Mouse (Mus musculus) liver, embryonic 12.5 days (tissue): ENCODE results near the gene Clip2. TPM values are rescaled to one million over a fixed set of nuclear protein-coding genes. Genes with fewer than 3 reads are reported as not detected.
A peak's percentile ranks its signal among the peaks of the same experiment; 100 is the strongest.

Experiments
- ATAC-seq: fragments of 200-750 bp; cut with Nextera tagmentation; 2 replicates; pipeline ENCODE4 v1.8.0; 2017; ENCODE audit warnings: moderate number of reproducible peaks, mild to moderate bottlenecking, moderate library complexity
- H3K27ac ChIP-seq: fragments of 300-500 bp; sonication (generic); 2 replicates; pipeline ENCODE4 v1.5.1; 2016; ENCODE audit warnings: mild to moderate bottlenecking
- H3K27me3 ChIP-seq: fragments of 300-500 bp; sonication (generic); replicated peaks from 2 replicates; pipeline ENCODE4 v1.6.1; 2016; ENCODE audit warnings: mild to moderate bottlenecking, moderate library complexity
- H3K36me3 ChIP-seq: fragments of 300-500 bp; sonication (generic); 2 replicates; pipeline ENCODE4 v1.6.1; 2016; ENCODE audit warnings: mild to moderate bottlenecking, moderate library complexity
- H3K4me1 ChIP-seq: fragments of 300-500 bp; sonication (generic); 2 replicates; pipeline ENCODE4 v1.6.1; 2016
- H3K4me2 ChIP-seq: fragments of 300-500 bp; sonication (generic); 2 replicates; pipeline ENCODE4 v1.6.1; 2016; ENCODE audit warnings: mild to moderate bottlenecking, moderate library complexity
- H3K4me3 ChIP-seq: fragments of 300-500 bp; sonication (generic); 2 replicates; pipeline ENCODE4 v1.5.1; 2016; ENCODE audit warnings: mild to moderate bottlenecking, moderate library complexity
- H3K9ac ChIP-seq: fragments of 300-500 bp; sonication (generic); 2 replicates; pipeline ENCODE4 v1.6.1; 2016; ENCODE audit warnings: mild to moderate bottlenecking, moderate library complexity
- H3K9me3 ChIP-seq: fragments of 300-500 bp; sonication (generic); replicated peaks from 2 replicates; pipeline ENCODE4 v1.6.1; 2016; ENCODE audit warnings: mild to moderate bottlenecking, moderate library complexity
- WGBS: fragments of 180-500 bp; shearing (Covaris S2); methylation state at CpG from one replicate; pipeline ENCODE4 v1.1.7; 2016; ENCODE audit not compliant: insufficient replicate concordance; 5-methylcytosine and 5-hydroxymethylcytosine counted together
- polyA plus RNA-seq: library from polyadenylated mRNA; unstranded; fragments of >200 nt; fragmentation: Nextera tagmentation; extraction: Ambion mirVana; gene quantifications from 2 replicates; pipeline ENCODE4 v1.2.1, GENCODE M21; 2016

The Clip2 gene
- polyA plus RNA-seq = 0.94 and 1.0 TPM in 2 replicates

DNA sequence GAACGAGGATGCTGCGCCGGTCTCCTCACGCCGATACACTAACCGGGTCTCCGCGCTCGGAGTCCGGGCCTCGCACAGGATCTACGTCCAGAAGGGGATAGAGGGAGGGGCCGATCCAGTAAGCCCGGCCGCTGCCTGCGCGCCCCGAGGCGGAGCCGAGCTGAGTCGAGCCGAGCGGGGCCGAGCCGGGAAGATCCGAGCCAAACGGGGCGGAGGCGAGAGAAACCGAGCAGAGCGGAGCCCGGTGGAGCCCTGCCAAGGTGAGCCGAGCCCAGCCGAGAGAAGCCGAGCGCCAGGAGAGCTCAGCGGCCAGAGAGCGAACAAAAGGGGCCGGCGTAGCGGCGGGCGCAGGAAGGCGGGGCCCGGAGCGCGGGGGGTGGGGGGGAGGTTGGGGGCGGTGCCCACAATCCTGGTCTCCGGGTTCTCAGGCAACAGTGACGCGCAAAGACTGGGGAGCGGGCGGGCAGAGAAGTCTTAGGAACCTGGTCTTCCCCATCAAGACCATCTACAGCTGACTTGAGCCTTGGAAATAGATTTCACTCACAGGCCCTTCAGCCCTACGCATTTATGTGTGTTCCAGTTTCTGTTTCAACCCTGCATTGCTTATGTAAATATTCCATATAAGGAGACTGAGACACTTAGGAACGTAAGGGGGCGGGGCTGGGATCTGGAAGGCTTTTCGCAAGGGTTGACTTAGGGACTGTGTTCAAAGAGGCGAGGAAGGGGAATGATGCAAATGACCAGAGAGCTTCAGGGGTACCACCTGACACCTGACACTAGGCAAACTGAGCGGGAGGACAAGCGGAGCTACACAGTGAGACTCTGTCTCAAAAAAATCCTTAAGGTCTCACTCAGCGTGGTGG, at the start of gene Clip2:
Gene Clip2 (minus strand): TSS at position 325 of the 863 bp plus-strand sequence.
- peak; percentile 79 for ATAC-seq
- H3K4me1 ChIP-seq = peaks cover 45% of the 10 kb centered on the region
- no peaks in the 10 kb centered on the region for H3K36me3 ChIP-seq
- no peaks in the 10 kb centered on the region for H3K9me3 ChIP-seq
- peak within 1 kb of the TSS; percentile 72 for H3K9ac ChIP-seq
- peak within 1 kb of the TSS; percentile 65 for H3K4me3 ChIP-seq
- peaks cover 47% of the 10 kb centered on the region for H3K27me3 ChIP-seq
- peak within 1 kb of the TSS; percentile 70 for H3K27ac ChIP-seq
- WGBS = 2% methylated on average over 57 of the region's 61 CpGs
- peak within 1 kb of the TSS; percentile 88 for H3K4me2 ChIP-seq

DNA sequence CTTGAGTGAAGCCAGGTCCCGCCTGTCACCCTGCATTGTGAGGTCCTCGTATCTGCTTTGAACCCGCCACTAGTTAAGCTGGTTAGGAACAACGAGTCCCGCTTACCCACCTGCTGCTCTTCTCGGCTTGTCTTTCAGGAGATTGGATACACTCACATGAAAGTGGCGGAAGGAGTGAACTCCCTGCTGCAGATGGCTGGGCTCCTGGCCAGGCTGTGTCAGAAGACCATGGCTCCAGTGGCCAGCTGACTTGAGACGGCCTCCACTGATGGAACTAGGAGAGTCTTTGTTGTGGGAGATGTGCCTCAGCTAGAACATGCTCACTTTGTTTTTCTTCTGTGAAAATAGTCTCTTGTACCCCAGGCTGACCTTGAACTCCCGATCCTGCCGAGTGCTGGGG, 45.5 kb upstream of the Clip2 start:
- no peaks in the 10 kb centered on the region for H3K27me3 ChIP-seq
- no peak overlapping the region for H3K4me2 ChIP-seq
- no peak overlapping the region for H3K4me3 ChIP-seq
- H3K4me1 ChIP-seq = peaks cover 16% of the 10 kb centered on the region
- H3K36me3 ChIP-seq = peaks cover 73% of the 10 kb centered on the region
- no peak overlapping the region for H3K27ac ChIP-seq
- H3K9ac ChIP-seq = no peak overlapping the region
- ATAC-seq = no peak
- WGBS = 88% methylated on average over 10 of the region's 10 CpGs
- H3K9me3 ChIP-seq = no peaks in the 10 kb centered on the region

DNA sequence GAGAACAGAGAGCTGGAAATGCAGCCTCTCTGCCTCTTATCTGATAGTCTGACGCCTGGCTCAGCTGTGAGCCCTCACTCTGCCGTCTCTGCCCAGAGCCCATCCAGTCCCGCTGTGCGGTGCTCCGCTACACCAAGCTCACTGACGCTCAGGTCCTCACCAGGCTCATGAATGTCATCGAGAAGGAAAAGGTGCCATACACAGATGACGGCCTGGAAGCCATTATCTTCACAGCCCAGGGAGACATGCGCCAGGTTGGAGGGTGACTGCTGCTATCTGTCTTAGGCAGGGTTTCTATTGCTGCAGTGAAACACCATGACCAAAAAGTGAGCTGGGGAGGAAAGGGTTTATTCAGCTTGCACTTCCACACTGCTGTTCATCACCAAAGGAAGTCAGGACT, 40.9 kb upstream of the Clip2 start:
- peak overlapping the region; percentile 85 for H3K27ac ChIP-seq
- peak; percentile 94 for ATAC-seq

DNA sequence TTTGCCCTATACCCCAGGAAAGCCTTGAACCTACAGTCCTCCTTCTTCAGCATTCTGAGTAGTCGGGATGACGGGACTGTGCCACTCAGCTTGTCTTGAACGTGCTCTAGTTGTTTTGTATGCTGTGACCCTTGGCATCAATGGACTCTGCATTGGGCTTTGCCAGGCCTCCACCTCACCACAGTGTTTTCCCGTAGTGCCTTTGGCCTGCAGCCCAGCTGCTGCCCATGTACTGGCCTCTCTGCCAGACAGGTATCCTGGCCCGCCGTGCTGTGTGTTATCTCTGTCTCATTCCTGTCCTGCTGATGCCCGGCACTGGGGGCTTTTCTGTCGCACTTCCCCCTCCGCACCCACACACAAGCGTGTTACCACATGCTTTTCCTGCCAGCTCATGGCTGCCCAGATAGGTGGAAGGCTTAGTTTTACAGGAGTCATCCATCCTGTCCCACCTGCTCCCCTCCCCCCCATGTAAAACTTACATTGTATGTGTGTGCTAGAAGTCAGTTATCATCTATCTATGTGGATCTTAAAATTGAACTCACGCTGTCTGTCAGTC, 39.9 kb upstream of the Clip2 start:
- Histone ChIP-seq H3K4me3 (no peak overlapping the region), H3K4me2 (peak overlapping the region; percentile 47), H3K27me3 (no peaks in the 10 kb centered on the region), H3K27ac (peak overlapping the region; percentile 85), H3K9me3 (no peaks in the 10 kb centered on the region), H3K36me3 (peaks cover 99% of the 10 kb centered on the region), H3K4me1 (peaks cover 39% of the 10 kb centered on the region), H3K9ac (peak overlapping the region; percentile 55; the same call in 1 of the 2 replicates)
- 67% methylated on average over 11 of the region's 11 CpGs for WGBS
- no peak for ATAC-seq

More for the DNA sequence above, 40.9 kb upstream of the Clip2 start:
- H3K4me2 ChIP-seq = peak overlapping the region; percentile 47
- peaks cover 39% of the 10 kb centered on the region for H3K4me1 ChIP-seq
- 22% methylated on average over 9 of the region's 9 CpGs for WGBS
- H3K9me3 ChIP-seq = no peaks in the 10 kb centered on the region
- peak overlapping the region; percentile 55 for H3K9ac ChIP-seq
- no peaks in the 10 kb centered on the region for H3K27me3 ChIP-seq
- peaks cover 99% of the 10 kb centered on the region for H3K36me3 ChIP-seq
- H3K4me3 ChIP-seq = no peak overlapping the region

DNA sequence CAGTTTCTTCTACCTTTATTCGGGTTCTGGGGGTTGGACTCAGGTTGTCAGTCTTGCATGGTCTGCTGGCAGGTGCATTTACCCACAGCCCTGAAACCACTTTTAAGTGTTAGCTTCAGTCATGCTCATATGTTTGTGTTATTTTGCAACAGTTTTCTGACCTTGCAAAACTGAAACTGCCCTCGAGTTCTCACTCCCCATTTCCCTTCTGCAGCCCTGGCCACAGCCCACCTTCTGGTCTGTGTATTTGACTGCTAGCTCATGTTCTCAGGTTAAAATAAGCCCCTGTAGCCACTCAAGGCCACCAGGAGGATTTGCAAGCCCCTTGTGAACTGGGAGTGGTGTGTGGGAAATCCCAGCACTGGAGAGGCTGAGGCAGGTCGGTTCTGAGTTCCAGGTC, 37.7 kb upstream of the Clip2 start:
- Histone ChIP-seq H3K9ac (no peak overlapping the region), H3K27ac (no peak overlapping the region), H3K9me3 (no peaks in the 10 kb centered on the region), H3K36me3 (peaks cover 96% of the 10 kb centered on the region), H3K4me3 (no peak overlapping the region), H3K27me3 (no peaks in the 10 kb centered on the region), H3K4me2 (no peak overlapping the region), H3K4me1 (peaks cover 46% of the 10 kb centered on the region)
- 68% methylated on average over 3 of the region's 3 CpGs for WGBS
- ATAC-seq = no peak

DNA sequence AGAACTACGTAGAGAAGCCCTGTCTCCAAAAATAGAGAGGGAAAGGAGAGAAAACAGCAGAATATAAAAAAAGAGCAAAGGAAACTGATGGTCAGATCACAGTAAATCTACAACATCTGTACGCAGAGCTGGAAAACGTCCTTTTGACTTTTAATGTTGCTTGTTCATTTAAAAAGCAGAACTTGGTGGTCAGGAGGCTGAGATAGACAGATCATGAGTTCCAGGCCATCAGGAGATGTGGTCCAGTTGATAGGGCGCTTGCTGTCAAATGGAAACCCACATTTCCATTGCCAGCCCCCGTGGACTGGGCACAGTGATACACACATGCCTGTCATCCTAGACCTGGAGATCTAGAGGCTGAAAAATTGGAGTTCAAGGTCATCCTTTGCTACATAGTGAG, 32.6 kb upstream of the Clip2 start:
- peak overlapping the region; percentile 76; the same call in 1 of the 2 replicates for H3K27ac ChIP-seq
- peak overlapping the region; percentile 88 for H3K4me2 ChIP-seq
- ATAC-seq = no peak
- no peaks in the 10 kb centered on the region for H3K9me3 ChIP-seq
- WGBS = 40% methylated on average over 5 of the region's 5 CpGs
- H3K9ac ChIP-seq = peak overlapping the region; percentile 81; the same call in 1 of the 2 replicates
- no peaks in the 10 kb centered on the region for H3K27me3 ChIP-seq
- peaks cover 45% of the 10 kb centered on the region for H3K36me3 ChIP-seq
- H3K4me1 ChIP-seq = peaks cover 33% of the 10 kb centered on the region
- H3K4me3 ChIP-seq = no peak overlapping the region

DNA sequence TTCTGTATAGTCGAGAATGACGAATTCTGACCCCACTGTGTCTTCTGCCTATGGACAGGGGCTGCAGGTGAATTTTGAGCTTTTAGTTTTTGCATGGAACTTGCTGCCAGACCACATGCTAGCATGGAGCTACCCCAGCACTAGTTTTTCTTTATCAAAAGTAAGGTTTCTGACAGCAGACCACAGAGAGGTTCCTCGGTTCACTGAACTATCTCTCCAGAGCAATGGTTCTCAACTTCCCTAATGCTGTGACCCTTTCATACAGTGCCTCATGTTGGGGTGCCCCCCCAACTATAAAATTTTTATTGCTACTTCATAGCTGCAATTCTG, 31.6 kb upstream of the Clip2 start:
- Histone ChIP-seq H3K27ac (peak overlapping the region; percentile 76), H3K27me3 (no peaks in the 10 kb centered on the region), H3K4me1 (peaks cover 29% of the 10 kb centered on the region), H3K4me2 (peak overlapping the region; percentile 88), H3K36me3 (peaks cover 36% of the 10 kb centered on the region), H3K4me3 (peak overlapping the region; percentile 85), H3K9ac (peak overlapping the region; percentile 81), H3K9me3 (no peaks in the 10 kb centered on the region)
- 31% methylated on average over 3 of the region's 3 CpGs for WGBS
- ATAC-seq = no peak

DNA sequence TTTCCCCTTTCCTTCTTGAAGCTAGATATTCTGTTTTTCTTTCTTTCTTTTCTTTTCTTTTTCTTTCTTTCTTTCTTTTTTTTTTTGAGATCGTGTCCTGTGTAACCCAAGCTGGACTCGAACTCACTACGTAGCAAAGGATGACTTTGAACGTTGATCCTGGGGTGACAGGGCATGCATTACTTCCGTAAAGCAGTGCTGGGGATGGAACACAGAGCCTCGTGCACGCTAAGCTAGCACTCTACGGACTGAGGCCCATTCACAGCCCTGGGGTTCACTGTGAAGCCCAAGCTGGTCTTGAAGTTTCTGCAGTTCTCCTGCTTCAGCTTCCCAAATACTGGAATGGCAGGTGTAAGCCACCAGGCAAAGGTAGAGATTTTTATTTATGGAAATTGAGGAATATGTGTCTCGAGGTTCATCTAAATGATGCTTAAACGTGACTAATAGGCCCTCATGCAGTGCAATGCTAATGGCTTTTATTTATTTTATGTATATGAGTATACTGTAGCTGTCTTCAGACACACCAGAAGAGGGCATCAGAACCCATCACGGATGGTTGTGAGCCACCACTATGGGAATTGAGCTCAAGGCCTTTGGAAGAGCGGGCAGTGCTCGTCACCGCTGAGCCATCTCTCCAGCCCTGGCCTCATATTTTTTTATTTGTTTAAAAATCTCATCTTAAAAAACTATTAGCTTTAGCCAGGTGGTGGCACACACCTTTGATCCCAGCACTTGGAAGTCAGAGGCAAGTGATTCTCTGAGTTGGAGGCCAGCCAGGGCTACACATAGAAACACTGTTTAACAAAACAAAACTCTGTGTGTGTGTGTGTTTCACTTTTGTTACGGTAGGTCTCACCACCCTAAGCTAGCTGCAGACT, 31.0 kb upstream of the Clip2 start:
- peak; percentile 20; the same call in 1 of the 2 replicates for ATAC-seq
- Histone ChIP-seq H3K27ac (peak overlapping the region; percentile 76), H3K9me3 (no peaks in the 10 kb centered on the region), H3K4me2 (peak overlapping the region; percentile 88), H3K9ac (peak overlapping the region; percentile 81), H3K27me3 (no peaks in the 10 kb centered on the region), H3K36me3 (peaks cover 30% of the 10 kb centered on the region), H3K4me1 (peaks cover 27% of the 10 kb centered on the region), H3K4me3 (peak overlapping the region; percentile 85)
- WGBS = 15% methylated on average over 15 of the region's 15 CpGs

DNA sequence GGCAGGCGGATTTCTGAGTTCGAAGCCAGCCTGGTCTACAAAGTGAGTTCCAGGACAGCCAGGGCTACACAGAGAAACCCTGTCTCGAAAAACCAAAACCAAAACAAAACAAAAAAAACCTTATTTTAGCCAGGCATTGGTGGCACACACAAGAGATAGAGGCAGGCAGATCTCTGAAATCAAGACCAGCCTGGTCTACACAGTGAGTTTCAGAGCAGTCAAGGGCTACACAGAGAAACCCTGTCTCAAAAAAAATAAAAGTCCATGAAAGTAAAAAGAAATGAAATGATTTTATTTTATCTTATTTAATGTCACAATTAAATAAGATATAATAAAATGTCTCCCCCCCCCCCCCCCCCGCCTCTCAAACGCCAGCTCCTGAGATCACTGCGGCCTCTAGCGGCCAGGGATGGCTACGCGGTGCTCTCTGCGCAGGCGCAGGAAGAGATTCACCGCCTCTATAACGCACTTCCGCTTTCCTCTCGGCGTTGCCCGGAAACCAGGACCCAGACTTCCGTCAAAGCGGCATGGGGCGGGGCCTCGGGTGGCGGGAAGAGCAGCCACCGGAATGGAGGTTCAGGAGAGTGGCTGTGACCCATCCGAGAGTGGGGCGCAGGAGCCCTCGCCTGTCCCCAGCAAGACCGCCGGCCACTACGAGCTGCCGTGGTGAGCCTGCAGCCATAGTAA, 30.1 kb upstream of the Clip2 start:
- peak overlapping the region; percentile 88 for H3K4me2 ChIP-seq
- peak overlapping the region; percentile 76 for H3K27ac ChIP-seq
- H3K9ac ChIP-seq = peak overlapping the region; percentile 81
- peak; percentile 92 for ATAC-seq
- 7% methylated on average over 29 of the region's 30 CpGs for WGBS
- H3K36me3 ChIP-seq = peaks cover 21% of the 10 kb centered on the region
- peaks cover 27% of the 10 kb centered on the region for H3K4me1 ChIP-seq
- H3K4me3 ChIP-seq = peak overlapping the region; percentile 85
- H3K27me3 ChIP-seq = no peaks in the 10 kb centered on the region
- no peaks in the 10 kb centered on the region for H3K9me3 ChIP-seq

DNA sequence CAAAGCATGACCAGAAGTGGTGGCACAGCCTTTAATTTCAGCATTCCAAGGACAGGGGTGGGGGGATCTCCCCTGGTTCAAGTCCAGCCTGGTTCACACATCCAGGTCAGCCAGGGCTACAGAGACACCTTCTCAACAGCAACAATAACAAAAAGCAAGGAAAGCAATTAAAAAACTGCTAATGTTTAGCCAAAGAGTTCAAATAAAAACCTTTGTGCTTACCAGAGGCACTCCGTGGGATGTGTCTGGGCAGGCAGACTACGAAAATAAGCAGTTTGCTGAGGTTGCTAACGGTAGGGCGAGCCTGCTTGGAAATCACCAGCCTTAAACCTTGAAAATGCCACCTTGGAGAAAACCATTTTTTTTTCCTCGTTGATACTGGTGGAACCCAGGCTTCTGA, 28.9 kb upstream of the Clip2 start, which contains the start of gene Rfc2:
Gene Rfc2 (plus strand): TSS at position 221 of the 400 bp plus-strand sequence.
- Histone ChIP-seq H3K9ac (no peak within 1 kb of the TSS), H3K4me2 (peak within 1 kb of the TSS; percentile 88)
- 81% methylated on average over 5 of the region's 5 CpGs for WGBS

DNA sequence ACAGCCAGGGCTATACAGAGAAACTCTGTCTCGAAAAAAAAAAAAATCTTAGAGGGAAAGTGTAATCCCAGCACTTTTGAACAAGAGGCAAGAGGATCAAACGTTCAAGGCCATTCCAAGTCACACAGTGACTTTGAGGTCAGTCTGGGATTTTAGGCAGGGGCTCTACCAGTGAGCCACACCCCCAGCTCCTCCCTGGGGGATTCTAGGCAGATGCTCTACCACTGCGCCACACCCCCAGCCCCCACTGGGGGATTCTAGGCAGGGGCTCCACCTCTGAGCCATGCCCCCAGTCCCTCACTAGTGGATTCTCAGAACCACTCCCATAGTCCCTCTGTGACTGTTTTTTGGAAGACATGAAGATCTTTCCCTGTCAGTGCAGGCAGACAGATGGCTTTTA, 26.9 kb upstream of the Clip2 start:
- Histone ChIP-seq H3K9me3 (no peaks in the 10 kb centered on the region), H3K36me3 (no peaks in the 10 kb centered on the region), H3K4me1 (peaks cover 29% of the 10 kb centered on the region), H3K4me2 (no peak overlapping the region), H3K27ac (no peak overlapping the region), H3K4me3 (no peak overlapping the region), H3K9ac (no peak overlapping the region), H3K27me3 (no peaks in the 10 kb centered on the region)
- ATAC-seq = no peak
- 67% methylated on average over 3 of the region's 3 CpGs for WGBS

More for the DNA sequence above, 28.9 kb upstream of the Clip2 start, which contains the start of gene Rfc2:
- no peak within 1 kb of the TSS for H3K4me3 ChIP-seq
- peaks cover 38% of the 10 kb centered on the region for H3K4me1 ChIP-seq
- H3K9me3 ChIP-seq = no peaks in the 10 kb centered on the region
- no peak for ATAC-seq
- H3K27ac ChIP-seq = no peak within 1 kb of the TSS
- no peaks in the 10 kb centered on the region for H3K27me3 ChIP-seq
- H3K36me3 ChIP-seq = peaks cover 9% of the 10 kb centered on the region
